Mouse (Mus musculus): ENCODE results near the gene Ndufs7. TPM values are rescaled to one million over a fixed set of nuclear protein-coding genes. Genes with fewer than 3 reads are reported as not detected.
"Not testable (repeated sequence)": the region's sequence is repeated elsewhere in the genome, so short reads cannot be mapped to it uniquely, and the experiment has no call there.

Gene Ndufs7
- polyA plus RNA-seq, 1 experiment from 2014 or later, result 182 TPM

- no peaks in the 10 kb centered on the region for H3K27me3 ChIP-seq
- ChIA-PET POLR2A (no interaction called here), CTCF (no interaction called here)
- TF ChIP-seq CTCF (IDR thresholded peaks at IDR 0.05), result no peak
- no peak for ATAC-seq
- no peak for DNase-seq (ENCODE audit: low read depth, low spot score)
- in situ Hi-C loops (cut with MboI; ENCODE audit: low pct_unique_long_range_greater_than_20kb), result no loop called here
These were observed 28.2 kb upstream of the Ndufs7 start for GRCm38 (mm10) chr10:80220676-80221075.

- H3K27me3 ChIP-seq; CTCF ChIA-PET; in situ Hi-C loops (cut with MboI; ENCODE audit: low pct_unique_long_range_greater_than_20kb); ATAC-seq; DNase-seq (ENCODE audit: low read depth, low spot score): not testable (repeated sequence)
- POLR2A ChIA-PET, result interaction anchor here (0.7 kb wide), 1 partner anchor 21 kb away, joined by 9 read pairs; no protein-coding TSS in a partner anchor
These were observed 25.8 kb upstream of the Ndufs7 start for GRCm38 (mm10) chr10:80223137-80223536.

- TF ChIP-seq CTCF (IDR thresholded peaks at IDR 0.05), result no peak
- POLR2A ChIA-PET, result no interaction called here
- ATAC-seq, result no peak
- H3K27me3 ChIP-seq, result no peaks in the 10 kb centered on the region
- CTCF ChIA-PET, result interaction anchor here (1.5 kb wide), 1 partner anchor 21 kb away, joined by 3 read pairs; no protein-coding TSS in a partner anchor
- in situ Hi-C loops (cut with MboI; ENCODE audit: low pct_unique_long_range_greater_than_20kb), result no loop called here
- DNase-seq (ENCODE audit: low read depth, low spot score), result no peak
These were observed 22.9 kb upstream of the Ndufs7 start for GRCm38 (mm10) chr10:80226071-80226415.

- peak; percentile 100 for ATAC-seq
- no peaks in the 10 kb centered on the region for H3K27me3 ChIP-seq
- DNase-seq (ENCODE audit: low read depth, low spot score), result peak; percentile 82
- in situ Hi-C loops (cut with MboI; ENCODE audit: low pct_unique_long_range_greater_than_20kb), result no loop called here
- TF ChIP-seq CTCF (IDR thresholded peaks at IDR 0.05), result no peak
- CTCF ChIA-PET, result interaction anchor here (1.1 to 1.5 kb wide), 2 partner anchors 20 to 51 kb away, joined by 3 to 4 read pairs; no protein-coding TSS in a partner anchor
- POLR2A ChIA-PET, result no interaction called here
These were observed 22.3 kb upstream of the Ndufs7 start, which contains the start of gene Mum1 for GRCm38 (mm10) chr10:80226416-80227165. Gene Mum1 (plus strand): TSS chr10:80226434.

- CTCF ChIA-PET, result interaction anchor here (1.1 kb wide), 1 partner anchor 52 kb away, joined by 4 read pairs; no protein-coding TSS in a partner anchor
- in situ Hi-C loops (cut with MboI; ENCODE audit: low pct_unique_long_range_greater_than_20kb), result no loop called here
- DNase-seq (ENCODE audit: low read depth, low spot score), result no peak
- POLR2A ChIA-PET, result no interaction called here
- ATAC-seq, result no peak
- TF ChIP-seq CTCF (IDR thresholded peaks at IDR 0.05), result no peak
- no peaks in the 10 kb centered on the region for H3K27me3 ChIP-seq
These were observed 21.8 kb upstream of the Ndufs7 start for GRCm38 (mm10) chr10:80227166-80227539.

GRCm38 (mm10) chr10:80227877-80228775 lies 20.8 kb upstream of the Ndufs7 start:
- no peaks in the 10 kb centered on the region for H3K27me3 ChIP-seq
- no peak for TF ChIP-seq CTCF (IDR thresholded peaks at IDR 0.05)
- no peak for ATAC-seq
- in situ Hi-C loops (cut with MboI; ENCODE audit: low pct_unique_long_range_greater_than_20kb), result no loop called here
- no peak for DNase-seq (ENCODE audit: low read depth, low spot score)
- ChIA-PET CTCF (interaction anchor here (1.1 kb wide), 1 partner anchor 53 kb away, joined by 4 read pairs; no protein-coding TSS in a partner anchor), POLR2A (interaction anchor here (0.7 kb wide), 1 partner anchor 26 kb away, joined by 3 read pairs; no protein-coding TSS in a partner anchor)

- in situ Hi-C loops (cut with MboI; ENCODE audit: low pct_unique_long_range_greater_than_20kb), result no loop called here
- H3K27me3 ChIP-seq, result no peaks in the 10 kb centered on the region
- ATAC-seq (no peak), DNase-seq (ENCODE audit: low read depth, low spot score) (no peak)
- ChIA-PET CTCF (no interaction called here), POLR2A (no interaction called here)
- TF ChIP-seq CTCF (IDR thresholded peaks at IDR 0.05), result no peak
These were observed 12.6 kb upstream of the Ndufs7 start for GRCm38 (mm10) chr10:80236145-80236825.

- DNase-seq (ENCODE audit: low read depth, low spot score) (no peak), ATAC-seq (no peak)
- H3K27me3 ChIP-seq, result no peaks in the 10 kb centered on the region
- CTCF ChIA-PET, result no interaction called here
- POLR2A ChIA-PET, result no interaction called here
- in situ Hi-C loops (cut with MboI; ENCODE audit: low pct_unique_long_range_greater_than_20kb), result no loop called here
- no peak for TF ChIP-seq CTCF (IDR thresholded peaks at IDR 0.05)
These were observed 11.9 kb upstream of the Ndufs7 start for GRCm38 (mm10) chr10:80237020-80237419.

GRCm38 (mm10) chr10:80238306-80238705 lies 10.6 kb upstream of the Ndufs7 start:
- TF ChIP-seq CTCF (IDR thresholded peaks at IDR 0.05), result no peak
- ChIA-PET POLR2A (no interaction called here), CTCF (no interaction called here)
- DNase-seq (ENCODE audit: low read depth, low spot score), result no peak
- in situ Hi-C loops (cut with MboI; ENCODE audit: low pct_unique_long_range_greater_than_20kb), result no loop called here
- no peaks in the 10 kb centered on the region for H3K27me3 ChIP-seq
- ATAC-seq, result no peak

GRCm38 (mm10) chr10:80239791-80240190 lies 9.1 kb upstream of the Ndufs7 start:
- no peak for DNase-seq (ENCODE audit: low read depth, low spot score)
- no peak for ATAC-seq
- TF ChIP-seq CTCF (IDR thresholded peaks at IDR 0.05), result no peak
- ChIA-PET POLR2A (no interaction called here), CTCF (interaction anchor here (1.2 to 1.5 kb wide), 2 partner anchors 10 to 64 kb away, joined by 3 to 4 read pairs; no protein-coding TSS in a partner anchor)
- in situ Hi-C loops (cut with MboI; ENCODE audit: low pct_unique_long_range_greater_than_20kb), result no loop called here
- H3K27me3 ChIP-seq, result no peaks in the 10 kb centered on the region
